Mouse (Mus musculus) bone marrow, adult 2 months (tissue): Measurements from ENCODE around the gene 1700018F24Rik.
"Not testable (repeated sequence)": the region's sequence is repeated elsewhere in the genome, so short reads cannot be mapped to it uniquely, and the experiment has no call there.

Experiments
- CTCF ChIP-seq: fragments of 200-500 bp; IDR thresholded peaks from 2 replicates; pipeline ENCODE4 v1.5.1; 2011; ENCODE audit warnings: low read length, control low read depth; ENCODE audit not compliant: control insufficient read depth, insufficient read depth
- POLR2A ChIP-seq: fragments of 200-500 bp; IDR thresholded peaks from 2 replicates; pipeline ENCODE4 v1.6.1; 2011; ENCODE audit warnings: low read depth, mild to moderate bottlenecking, control low read depth, low read length, borderline replicate concordance; ENCODE audit not compliant: control insufficient read depth

DNA sequence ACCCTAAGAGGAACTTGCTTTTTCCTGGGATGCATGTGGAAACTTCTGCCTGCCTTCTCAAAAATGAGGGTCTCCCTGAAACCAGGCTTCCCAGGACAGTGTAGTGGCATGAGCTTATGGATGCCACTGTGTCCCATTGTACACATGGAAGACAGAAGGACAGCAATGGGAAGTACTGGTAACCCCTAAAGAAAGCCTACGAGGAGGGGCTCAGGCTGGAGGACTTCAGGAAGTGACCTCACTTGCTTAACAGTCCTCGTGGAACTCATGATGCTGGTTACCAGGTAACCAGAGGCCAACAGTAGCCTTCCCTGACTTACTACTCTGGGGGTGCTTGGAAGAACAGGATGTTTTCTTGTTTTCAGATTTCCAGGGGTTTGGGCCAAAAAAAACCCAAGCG is at the start of gene 1700018F24Rik:
- TF ChIP-seq CTCF, POLR2A: not testable (repeated sequence)
